In genomic region chr6:125152212-125153017, GRCm38 (mm10) we compare ENCODE assay signal across 9 mouse cellular contexts. TPM values are rescaled to one million over a fixed set of nuclear protein-coding genes. Genes with fewer than 3 reads are reported as not detected.
DNase-seq lines count a peak whose midpoint lies in the region; ATAC-seq lines count a peak whose summit lies in the region.
"Had no signal": no experiment of that assay in that cellular context is flagged by ENCODE, and none has a peak within 500 bp of the region (broad histone marks: within the 10 kb centered on the region; RNA-seq: fewer than 3 reads in every experiment).

No protein-coding gene starts in this region.

- no peak overlapping the region for H3K4me3 ChIP-seq in neural tube, embryonic 15.5 days (replicated peaks)

- intact Hi-C loops in heart, postnatal 10 days (cut with DNase I), result no loop called here

- peak; percentile 29 to 56 for DNase-seq in lung, postnatal 4 days
- no peak for DNase-seq in lung, postnatal 36 days
- peak; percentile 74 to 82 for DNase-seq in heart, postnatal 10 days
- DNase-seq in right cerebral cortex, postnatal 10 days (ENCODE audit: low spot score in 2 of 2), result no peak
- no peak for DNase-seq in adipocyte (ENCODE audit: low spot score)
- DNase-seq: kidney, postnatal 14 days had no signal

- H3K4me1 ChIP-seq in neural tube, embryonic 15.5 days, result peaks cover 27% of the 10 kb centered on the region

- H3K27ac ChIP-seq in neural tube, embryonic 15.5 days (replicated peaks), result no peak overlapping the region

- no peak overlapping the region for H3K9ac ChIP-seq in neural tube, embryonic 15.5 days (replicated peaks)

- peaks cover 44% of the 10 kb centered on the region for H3K36me3 ChIP-seq in neural tube, embryonic 15.5 days

- ATAC-seq in erythroid progenitor cell, adult 5-6 weeks (replicated peaks; ENCODE audit: low FRiP score, poor library complexity, severe bottlenecking), result peak; percentile 43; the same call in 1 of the 2 replicates
- 0 out of 2 replicates have a peak, but pooled peaks have one; percentile 23 for ATAC-seq in monocyte, adult 5-6 weeks (replicated peaks; ENCODE audit: insufficient number of reproducible peaks, low FRiP score, low TSS enrichment, poor library complexity, severe bottlenecking)
- ATAC-seq in neural tube, embryonic 15.5 days (ENCODE audit: low FRiP score), result no peak

- H3K4me2 ChIP-seq in neural tube, embryonic 15.5 days, result no peak overlapping the region

- 78% methylated on average over 22 of the region's 22 CpGs for WGBS in neural tube, embryonic 15.5 days

- H3K27me3 ChIP-seq in neural tube, embryonic 15.5 days (replicated peaks), result no peaks in the 10 kb centered on the region

- H3K9me3 ChIP-seq in neural tube, embryonic 15.5 days (replicated peaks), result no peaks in the 10 kb centered on the region

RNA-seq across cellular contexts. Expression of gene Iffo1, which starts 7.4 kb away (rescaled TPM):
- total RNA-seq in erythroid progenitor cell, adult 5-6 weeks (2015; ENCODE audit: low replicate concordance), result 5.9 and 11.5 TPM in 2 replicates
- total RNA-seq in erythroid progenitor cell, adult 5-6 weeks (2017; ENCODE audit: low replicate concordance), result 9.7 and 15.7 TPM in 2 replicates
- 10 to 100 TPM; 13.0 to 17.8 TPM for total RNA-seq in heart, postnatal 10 days (2021)
- 15.5 to 29.7 TPM (median 16.2 TPM) in 3 replicates for total RNA-seq in monocyte, adult 5-6 weeks (2017)
- polyA plus RNA-seq in neural tube, embryonic 15.5 days (2015; fragmentation: Nextera tagmentation; extraction: Ambion mirVana), result 20.1 and 24.6 TPM in 2 replicates

RNA-seq across cellular contexts. Expression of gene Gapdh, which starts 13.9 kb away (rescaled TPM):
- total RNA-seq in erythroid progenitor cell, adult 5-6 weeks (2015; ENCODE audit: low replicate concordance), result 683 and 752 TPM in 2 replicates
- total RNA-seq in erythroid progenitor cell, adult 5-6 weeks (2017; ENCODE audit: low replicate concordance), result 153 and 228 TPM in 2 replicates
- total RNA-seq in heart, postnatal 10 days (2021), result 1,000 to 10,000 TPM; 3,414 to 3,559 TPM
- total RNA-seq in monocyte, adult 5-6 weeks (2017), result 353 to 432 TPM (median 359 TPM) in 3 replicates
- polyA plus RNA-seq in neural tube, embryonic 15.5 days (2015; fragmentation: Nextera tagmentation; extraction: Ambion mirVana), result 1,563 and 1,690 TPM in 2 replicates

RNA-seq across cellular contexts. Expression of gene Nop2, which starts 20.7 kb away (rescaled TPM):
- 6.7 and 17.3 TPM in 2 replicates for total RNA-seq in erythroid progenitor cell, adult 5-6 weeks (2015; ENCODE audit: low replicate concordance)
- 5.7 and 8.9 TPM in 2 replicates for total RNA-seq in erythroid progenitor cell, adult 5-6 weeks (2017; ENCODE audit: low replicate concordance)
- 10 to 100 TPM; 23.7 to 25.3 TPM for total RNA-seq in heart, postnatal 10 days (2021)
- total RNA-seq in monocyte, adult 5-6 weeks (2017), result 15.9 to 23.8 TPM (median 23.2 TPM) in 3 replicates
- polyA plus RNA-seq in neural tube, embryonic 15.5 days (2015; fragmentation: Nextera tagmentation; extraction: Ambion mirVana), result 47.8 and 58.0 TPM in 2 replicates

RNA-seq across cellular contexts. Expression of gene Ncapd2, which starts 39.1 kb away (rescaled TPM):
- total RNA-seq in erythroid progenitor cell, adult 5-6 weeks (2015; ENCODE audit: low replicate concordance), result 953 and 1,019 TPM in 2 replicates
- 924 and 1,011 TPM in 2 replicates for total RNA-seq in erythroid progenitor cell, adult 5-6 weeks (2017; ENCODE audit: low replicate concordance)
- total RNA-seq in heart, postnatal 10 days (2021), result 10 to 100 TPM; 42.3 to 51.8 TPM
- 17.6 to 79.8 TPM (median 33.5 TPM) in 3 replicates for total RNA-seq in monocyte, adult 5-6 weeks (2017)
- polyA plus RNA-seq in neural tube, embryonic 15.5 days (2015; fragmentation: Nextera tagmentation; extraction: Ambion mirVana), result 38.2 and 56.6 TPM in 2 replicates

RNA-seq across cellular contexts. Expression of gene Mrpl51, which starts 39.2 kb away (rescaled TPM):
- 63.3 and 85.8 TPM in 2 replicates for total RNA-seq in erythroid progenitor cell, adult 5-6 weeks (2015; ENCODE audit: low replicate concordance)
- total RNA-seq in erythroid progenitor cell, adult 5-6 weeks (2017; ENCODE audit: low replicate concordance), result 64.1 and 65.3 TPM in 2 replicates
- total RNA-seq in heart, postnatal 10 days (2021), result 100 to 1,000 TPM; 272 to 283 TPM
- 20.1 to 33.9 TPM (median 25.9 TPM) in 3 replicates for total RNA-seq in monocyte, adult 5-6 weeks (2017)
- 156 and 167 TPM in 2 replicates for polyA plus RNA-seq in neural tube, embryonic 15.5 days (2015; fragmentation: Nextera tagmentation; extraction: Ambion mirVana)

Comparison
In these comparisons a context has a peak if more than half of its experiments do, and no peak if none do; other contexts are left out.
1. DNase-seq: peak in lung, postnatal 4 days (2 of 2) and heart, postnatal 10 days (2 of 2); none in lung, postnatal 36 days (single experiment), right cerebral cortex, postnatal 10 days (0 of 2) and adipocyte (single experiment).